Mouse (Mus musculus) G1E (cell line): Measurements from ENCODE around the gene Slx4ip.

Source experiments
- CTCF ChIP-seq: IDR thresholded peaks from 2 replicates; pipeline ENCODE4 v1.5.1; 2012; ENCODE audit warnings: low read depth, low read length, inconsistent platforms, mixed read lengths
- GATA1 ChIP-seq: IDR thresholded peaks from 2 replicates; pipeline ENCODE4 v1.6.1; 2012; ENCODE audit warnings: borderline replicate concordance, low read length, inconsistent platforms, mixed read lengths
- GATA2 ChIP-seq: IDR thresholded peaks from 2 replicates; pipeline ENCODE4 v1.6.1; 2012; ENCODE audit warnings: low read depth, low read length, inconsistent platforms, borderline replicate concordance
- POLR2AphosphoS5 ChIP-seq: IDR thresholded peaks from 2 replicates; pipeline ENCODE4 v1.6.1; 2012; ENCODE audit warnings: low read depth, low read length, inconsistent platforms; ENCODE audit not compliant: insufficient replicate concordance
- TAL1 ChIP-seq: conservative IDR thresholded peaks from 2 replicates; pipeline ENCODE4 v1.6.1; 2012; ENCODE audit warnings: low read depth, low read length, inconsistent platforms, mixed read lengths

DNA sequence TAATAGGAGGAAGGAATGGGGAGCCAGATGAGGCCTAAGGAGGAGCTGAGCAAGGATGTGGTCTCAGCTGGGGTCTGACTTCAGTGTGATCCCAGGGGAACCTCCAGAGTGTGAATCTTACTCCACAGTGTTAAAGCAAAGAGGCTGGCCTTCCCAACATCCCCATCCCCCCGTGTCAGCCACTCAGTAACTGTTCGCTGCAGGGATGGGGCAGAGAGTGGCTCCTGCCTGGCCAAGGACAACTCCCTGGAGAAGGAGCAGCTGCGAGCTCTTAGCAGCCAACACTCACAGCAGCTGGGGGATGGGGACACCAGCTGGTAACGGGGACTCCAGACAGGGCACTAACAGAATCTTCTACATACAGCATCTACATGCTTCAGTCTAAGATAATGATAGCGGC is 210.1 kb downstream of the Slx4ip start:
- TF ChIP-seq CTCF = no peak
- no peak for TF ChIP-seq GATA2
- no peak for TF ChIP-seq GATA1
- no peak for TF ChIP-seq POLR2AphosphoS5
- TF ChIP-seq TAL1 = no peak
